Mouse (Mus musculus): Measurements from ENCODE around the gene Tmprss9. TPM values are rescaled to one million over a fixed set of nuclear protein-coding genes. Genes with fewer than 3 reads are reported as not detected.
"Not testable (repeated sequence)": the region's sequence is repeated elsewhere in the genome, so short reads cannot be mapped to it uniquely, and the experiment has no call there.

Tmprss9 gene
- polyA plus RNA-seq, 1 experiment, result not detected

GRCm38 (mm10) chr10:80827870-80828420 lies 43.7 kb upstream of the Tmprss9 start:
- WGBS, result 48% methylated on average over 10 of the region's 10 CpGs
- peak overlapping the region; percentile 77 for H3K4me3 ChIP-seq (ENCODE audit: insufficient read depth, low read depth, low read length)
- peaks cover 10% of the 10 kb centered on the region for H3K4me1 ChIP-seq (ENCODE audit: control insufficient read depth, insufficient read depth, low read length)
- TF ChIP-seq POLR2A (IDR thresholded peaks at IDR 0.05; ENCODE audit: insufficient read depth, low read depth, low read length) (no peak), CTCF (IDR thresholded peaks at IDR 0.05; ENCODE audit: insufficient read depth, low read depth, low read length) (no peak)
- H3K27ac ChIP-seq (ENCODE audit: insufficient read depth, low read depth, low read length), result no peak overlapping the region

- H3K4me3 ChIP-seq (ENCODE audit: insufficient read depth, low read depth, low read length), result peak overlapping the region; percentile 77
- not testable (repeated sequence) for H3K4me1 ChIP-seq (ENCODE audit: control insufficient read depth, insufficient read depth, low read length); H3K27ac ChIP-seq (ENCODE audit: insufficient read depth, low read depth, low read length)
- 64% methylated on average over 9 of the region's 9 CpGs for WGBS
Measured at GRCm38 (mm10) chr10:80828587-80828986, 43.1 kb upstream of the Tmprss9 start.

- WGBS, result 52% methylated on average over 1 of the region's 1 CpGs
- peaks cover 10% of the 10 kb centered on the region for H3K4me1 ChIP-seq (ENCODE audit: control insufficient read depth, insufficient read depth, low read length)
- no peak for TF ChIP-seq POLR2A (IDR thresholded peaks at IDR 0.05; ENCODE audit: insufficient read depth, low read depth, low read length)
- no peak for TF ChIP-seq CTCF (IDR thresholded peaks at IDR 0.05; ENCODE audit: insufficient read depth, low read depth, low read length)
- no peak overlapping the region for H3K4me3 ChIP-seq (ENCODE audit: insufficient read depth, low read depth, low read length)
- no peak overlapping the region for H3K27ac ChIP-seq (ENCODE audit: insufficient read depth, low read depth, low read length)
Measured at GRCm38 (mm10) chr10:80829359-80830278, 42.0 kb upstream of the Tmprss9 start.

GRCm38 (mm10) chr10:80831136-80831535 lies 40.5 kb upstream of the Tmprss9 start:
- TF ChIP-seq POLR2A (IDR thresholded peaks at IDR 0.05; ENCODE audit: insufficient read depth, low read depth, low read length), result no peak
- no peak for TF ChIP-seq CTCF (IDR thresholded peaks at IDR 0.05; ENCODE audit: insufficient read depth, low read depth, low read length)
- WGBS, result 31% methylated on average over 9 of the region's 9 CpGs
- H3K27ac ChIP-seq (ENCODE audit: insufficient read depth, low read depth, low read length), result no peak overlapping the region
- H3K4me3 ChIP-seq (ENCODE audit: insufficient read depth, low read depth, low read length), result no peak overlapping the region
- peaks cover 10% of the 10 kb centered on the region for H3K4me1 ChIP-seq (ENCODE audit: control insufficient read depth, insufficient read depth, low read length)

- Histone ChIP-seq H3K4me1 (ENCODE audit: control insufficient read depth, insufficient read depth, low read length) (peaks cover 16% of the 10 kb centered on the region), H3K4me3 (ENCODE audit: insufficient read depth, low read depth, low read length) (no peak overlapping the region), H3K27ac (ENCODE audit: insufficient read depth, low read depth, low read length) (no peak overlapping the region)
- 68% methylated on average over 7 of the region's 7 CpGs for WGBS
- no peak for TF ChIP-seq CTCF (IDR thresholded peaks at IDR 0.05; ENCODE audit: insufficient read depth, low read depth, low read length)
- no peak for TF ChIP-seq POLR2A (IDR thresholded peaks at IDR 0.05; ENCODE audit: insufficient read depth, low read depth, low read length)
Measured at GRCm38 (mm10) chr10:80832818-80833217, 38.8 kb upstream of the Tmprss9 start.

GRCm38 (mm10) chr10:80835617-80836016 lies 36.0 kb upstream of the Tmprss9 start:
- Histone ChIP-seq H3K4me3 (ENCODE audit: insufficient read depth, low read depth, low read length) (no peak overlapping the region), H3K4me1 (ENCODE audit: control insufficient read depth, insufficient read depth, low read length) (peaks cover 12% of the 10 kb centered on the region; the same call in 1 of the 2 replicates), H3K27ac (ENCODE audit: insufficient read depth, low read depth, low read length) (no peak overlapping the region)
- WGBS, result 78% methylated on average over 30 of the region's 30 CpGs
- TF ChIP-seq CTCF (IDR thresholded peaks at IDR 0.05; ENCODE audit: insufficient read depth, low read depth, low read length) (no peak), POLR2A (IDR thresholded peaks at IDR 0.05; ENCODE audit: insufficient read depth, low read depth, low read length) (no peak)

- H3K27ac ChIP-seq (ENCODE audit: insufficient read depth, low read depth, low read length), result 0 out of 2 replicates have a peak overlapping the region, but pooled peaks have one; percentile 20
- no peak overlapping the region for H3K4me3 ChIP-seq (ENCODE audit: insufficient read depth, low read depth, low read length)
- 53% methylated on average over 7 of the region's 7 CpGs for WGBS
- peaks cover 12% of the 10 kb centered on the region; the same call in 1 of the 2 replicates for H3K4me1 ChIP-seq (ENCODE audit: control insufficient read depth, insufficient read depth, low read length)
- TF ChIP-seq POLR2A (IDR thresholded peaks at IDR 0.05; ENCODE audit: insufficient read depth, low read depth, low read length) (no peak), CTCF (IDR thresholded peaks at IDR 0.05; ENCODE audit: insufficient read depth, low read depth, low read length) (no peak)
Measured at GRCm38 (mm10) chr10:80836949-80837379, 34.7 kb upstream of the Tmprss9 start.

GRCm38 (mm10) chr10:80837827-80838226 lies 33.8 kb upstream of the Tmprss9 start:
- Histone ChIP-seq H3K4me1 (ENCODE audit: control insufficient read depth, insufficient read depth, low read length) (peaks cover 12% of the 10 kb centered on the region; the same call in 1 of the 2 replicates), H3K27ac (ENCODE audit: insufficient read depth, low read depth, low read length) (no peak overlapping the region), H3K4me3 (ENCODE audit: insufficient read depth, low read depth, low read length) (no peak overlapping the region)
- 54% methylated on average over 2 of the region's 2 CpGs for WGBS
- TF ChIP-seq POLR2A (IDR thresholded peaks at IDR 0.05; ENCODE audit: insufficient read depth, low read depth, low read length) (no peak), CTCF (IDR thresholded peaks at IDR 0.05; ENCODE audit: insufficient read depth, low read depth, low read length) (no peak)

GRCm38 (mm10) chr10:80838346-80838912 lies 33.2 kb upstream of the Tmprss9 start:
- TF ChIP-seq POLR2A (IDR thresholded peaks at IDR 0.05; ENCODE audit: insufficient read depth, low read depth, low read length) (no peak), CTCF (IDR thresholded peaks at IDR 0.05; ENCODE audit: insufficient read depth, low read depth, low read length) (no peak)
- 80% methylated on average over 2 of the region's 2 CpGs for whole genome bisulfite sequencing
- H3K27ac ChIP-seq (ENCODE audit: insufficient read depth, low read depth, low read length), result no peak overlapping the region
- no peak overlapping the region for H3K4me3 ChIP-seq (ENCODE audit: insufficient read depth, low read depth, low read length)
- peaks cover 16% of the 10 kb centered on the region for H3K4me1 ChIP-seq (ENCODE audit: control insufficient read depth, insufficient read depth, low read length)
